Mouse (Mus musculus): ENCODE results near the gene Nr1i3.

DNA sequence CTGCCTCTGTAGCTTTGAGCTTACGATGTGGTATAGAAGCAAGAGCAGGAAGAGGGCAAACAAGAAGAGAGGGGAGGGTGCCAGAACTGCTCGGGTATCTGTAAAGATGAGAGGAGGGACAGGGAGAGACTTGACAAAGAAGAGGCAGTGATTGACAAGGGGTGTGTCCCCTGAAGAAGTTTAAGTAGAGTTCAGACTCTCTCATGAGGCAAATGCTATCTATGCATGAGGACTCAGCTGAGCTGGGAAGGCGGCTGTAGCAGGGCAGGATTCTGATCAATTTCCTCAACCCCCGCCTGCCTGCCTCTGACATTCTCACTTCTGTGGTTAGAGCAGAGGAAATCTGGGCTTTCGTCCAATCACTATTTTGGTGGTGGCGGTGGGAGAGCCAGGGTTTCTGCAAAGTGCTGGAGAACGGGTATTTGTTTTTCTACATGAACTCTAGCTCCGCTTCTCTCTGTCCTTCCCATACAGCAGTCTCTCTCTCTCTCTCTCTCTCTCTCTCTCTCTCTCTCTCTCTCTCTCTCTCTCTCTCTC, 48.9 kb downstream of the Nr1i3 start:
- TF ChIP-seq GATA1 (IDR thresholded peaks at IDR 0.05; ENCODE audit: low read length) = no peak
- no peak for TF ChIP-seq TAL1 (IDR thresholded peaks at IDR 0.05; ENCODE audit: low read length)

All from erythroblast, embryonic 14.5 days (primary cell).